Mouse (Mus musculus) cerebral cortex, adult 2 months (tissue): ENCODE data around the gene Myom1.

ENCODE experiments used
- WGBS: fragments of 180-500 bp; shearing (Covaris S2); methylation state at CpG from one replicate; pipeline ENCODE4 v1.1.7; 2018; 5-methylcytosine and 5-hydroxymethylcytosine counted together

Gene Myom1

GRCm38 (mm10) chr17:71014911-71015310 lies 12.5 kb downstream of the Myom1 start:
- WGBS = 58% methylated on average over 5 of the region's 5 CpGs

GRCm38 (mm10) chr17:71017457-71017998 lies 15.1 kb downstream of the Myom1 start:
- whole genome bisulfite sequencing = 96% methylated on average over 4 of the region's 4 CpGs

GRCm38 (mm10) chr17:71018151-71018550 lies 15.7 kb downstream of the Myom1 start:
- WGBS = over 99% methylated on average over 3 of the region's 3 CpGs

GRCm38 (mm10) chr17:71018616-71019308 lies 16.3 kb downstream of the Myom1 start:
- 90% methylated on average over 15 of the region's 15 CpGs for WGBS

- WGBS = 55% methylated on average over 6 of the region's 6 CpGs
Observed at GRCm38 (mm10) chr17:71019309-71019655, 16.8 kb downstream of the Myom1 start.

GRCm38 (mm10) chr17:71019860-71020259 lies 17.4 kb downstream of the Myom1 start:
- 56% methylated on average over 9 of the region's 9 CpGs for WGBS

GRCm38 (mm10) chr17:71022841-71023240 lies 20.4 kb downstream of the Myom1 start:
- 88% methylated on average over 13 of the region's 13 CpGs for WGBS

GRCm38 (mm10) chr17:71024071-71024470 lies 21.6 kb downstream of the Myom1 start:
- 92% methylated on average over 10 of the region's 10 CpGs for WGBS

- WGBS = 83% methylated on average over 8 of the region's 8 CpGs
Observed at GRCm38 (mm10) chr17:71025922-71026321, 23.5 kb downstream of the Myom1 start.

GRCm38 (mm10) chr17:71027186-71027585 lies 24.8 kb downstream of the Myom1 start:
- 94% methylated on average over 3 of the region's 3 CpGs for WGBS

- WGBS = 89% methylated on average over 10 of the region's 10 CpGs
Observed at GRCm38 (mm10) chr17:71032719-71033118, 30.3 kb downstream of the Myom1 start.

- 82% methylated on average over 5 of the region's 5 CpGs for WGBS
Observed at GRCm38 (mm10) chr17:71034472-71034871, 32.0 kb downstream of the Myom1 start.

- 91% methylated on average over 7 of the region's 7 CpGs for WGBS
Observed at GRCm38 (mm10) chr17:71037188-71037587, 34.8 kb downstream of the Myom1 start.

- 84% methylated on average over 5 of the region's 5 CpGs for WGBS
Observed at GRCm38 (mm10) chr17:71038812-71039211, 36.4 kb downstream of the Myom1 start.

- 48% methylated on average over 12 of the region's 12 CpGs for WGBS
Observed at GRCm38 (mm10) chr17:71039851-71040581, 37.6 kb downstream of the Myom1 start.

- 78% methylated on average over 5 of the region's 5 CpGs for WGBS
Observed at GRCm38 (mm10) chr17:71040582-71040880, 38.1 kb downstream of the Myom1 start.

- WGBS = 91% methylated on average over 1 of the region's 1 CpGs
Observed at GRCm38 (mm10) chr17:71042645-71043044, 40.2 kb downstream of the Myom1 start.

- 63% methylated on average over 9 of the region's 9 CpGs for WGBS
Observed at GRCm38 (mm10) chr17:71045591-71045990, 43.2 kb downstream of the Myom1 start.

- WGBS = 62% methylated on average over 4 of the region's 4 CpGs
Observed at GRCm38 (mm10) chr17:71046856-71047255, 44.4 kb downstream of the Myom1 start.

GRCm38 (mm10) chr17:71049292-71049691 lies 46.9 kb downstream of the Myom1 start:
- 89% methylated on average over 8 of the region's 8 CpGs for WGBS

- WGBS = 96% methylated on average over 6 of the region's 6 CpGs
Observed at GRCm38 (mm10) chr17:71053134-71053708, 50.8 kb downstream of the Myom1 start.

- 86% methylated on average over 8 of the region's 8 CpGs for WGBS
Observed at GRCm38 (mm10) chr17:71055203-71055894, 52.9 kb downstream of the Myom1 start.
